Mouse (Mus musculus) right cerebral cortex, postnatal 25 days (tissue): ENCODE data around the gene Spag9.

Experiments used
- DNase-seq: peaks from one replicate; pipeline ENCODE4 v3.0.0; 2022

Spag9 gene

DNA sequence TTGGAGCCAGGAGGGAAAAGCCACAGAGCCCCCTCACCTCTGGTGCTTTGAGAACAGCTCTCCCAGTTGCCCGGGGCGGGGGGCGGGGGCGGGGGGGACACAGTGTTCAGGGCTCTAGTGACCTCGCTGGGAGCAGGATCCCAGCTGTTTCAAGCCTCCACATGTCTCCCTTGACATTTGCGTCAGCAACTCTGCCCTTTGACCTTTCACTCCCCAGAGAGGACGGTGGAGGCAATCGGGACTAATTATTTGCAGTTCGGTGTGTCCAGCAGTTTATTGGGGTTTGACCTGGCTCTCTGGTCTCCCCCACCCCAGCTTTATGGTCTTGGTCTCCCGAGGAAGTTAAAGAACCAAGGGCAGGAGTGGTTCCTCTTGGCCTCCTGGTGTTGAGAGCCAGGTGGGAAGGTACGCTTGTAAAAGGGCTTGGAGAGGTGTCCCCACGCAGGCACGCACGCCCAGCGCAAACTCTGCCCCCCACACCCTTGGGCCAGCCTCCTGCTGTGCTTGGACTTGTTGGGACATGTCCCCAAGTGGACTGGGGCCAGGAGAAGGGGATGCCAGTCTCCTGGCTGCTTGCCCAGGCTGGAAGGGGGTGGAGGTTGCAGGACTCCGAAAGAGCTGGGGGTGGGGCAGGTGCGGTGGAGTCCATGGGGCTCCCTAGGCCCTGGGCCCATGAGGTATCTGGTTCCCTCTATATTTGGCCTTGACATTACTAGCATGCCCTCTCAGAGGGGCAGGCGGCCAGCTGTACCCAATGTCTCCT, 138.4 kb downstream of the Spag9 start:
- no peak for DNase-seq

DNA sequence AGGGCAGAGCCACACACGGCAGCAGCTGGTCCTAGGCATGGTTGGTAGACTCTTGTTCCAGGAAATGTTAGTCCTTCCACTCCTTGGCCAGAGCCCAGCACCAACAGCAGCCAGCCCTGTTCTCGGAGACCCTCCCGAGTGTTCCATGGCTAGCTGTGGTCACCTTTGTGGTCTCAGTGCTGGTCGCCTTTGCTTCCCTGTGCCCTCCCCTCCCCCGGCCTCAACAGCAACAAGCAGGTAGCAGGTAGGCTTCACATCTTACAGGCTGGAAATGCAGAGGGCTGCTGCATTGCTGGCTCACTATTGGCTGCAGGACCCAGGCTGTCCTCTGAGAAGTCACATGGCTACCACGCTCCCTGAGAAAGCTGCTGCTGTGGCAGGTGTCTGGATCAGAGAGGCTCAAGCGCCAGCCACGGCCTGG, 139.7 kb downstream of the Spag9 start:
- DNase-seq, result no peak

- no peak for DNase-seq
Observed at GRCm38 (mm10) chr11:94136656-94137055, 140.8 kb downstream of the Spag9 start.

- DNase-seq, result no peak
Observed at GRCm38 (mm10) chr11:94137326-94138061, 141.6 kb downstream of the Spag9 start.

GRCm38 (mm10) chr11:94138411-94139231, 142.7 kb downstream of the Spag9 start:
- no peak for DNase-seq

- DNase-seq, result no peak
Observed at GRCm38 (mm10) chr11:94139232-94139620, 143.3 kb downstream of the Spag9 start.

DNA sequence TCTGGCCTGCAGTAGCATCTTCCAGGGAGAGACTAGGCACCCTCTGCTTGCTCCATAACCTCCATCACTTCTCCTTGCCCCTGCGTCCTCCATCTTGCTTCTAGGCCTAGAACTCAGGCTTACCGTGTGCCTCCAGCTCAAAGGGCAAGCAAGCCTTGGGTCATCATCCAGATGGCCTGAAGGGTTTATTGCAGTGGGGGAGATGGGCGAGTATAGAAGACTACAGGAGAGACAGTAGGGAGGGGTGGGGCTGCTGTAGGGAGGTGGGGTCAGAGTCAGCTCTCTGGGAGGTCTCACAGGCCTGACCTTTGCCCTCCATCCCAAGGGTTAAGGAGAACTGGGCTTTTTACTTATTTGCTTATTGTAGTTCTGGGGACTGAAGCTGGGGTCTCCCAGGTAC, 144.6 kb downstream of the Spag9 start:
- no peak for DNase-seq

GRCm38 (mm10) chr11:94141564-94141963, 145.7 kb downstream of the Spag9 start:
- no peak for DNase-seq

GRCm38 (mm10) chr11:94143336-94143735, 147.4 kb downstream of the Spag9 start:
- no peak for DNase-seq

DNA sequence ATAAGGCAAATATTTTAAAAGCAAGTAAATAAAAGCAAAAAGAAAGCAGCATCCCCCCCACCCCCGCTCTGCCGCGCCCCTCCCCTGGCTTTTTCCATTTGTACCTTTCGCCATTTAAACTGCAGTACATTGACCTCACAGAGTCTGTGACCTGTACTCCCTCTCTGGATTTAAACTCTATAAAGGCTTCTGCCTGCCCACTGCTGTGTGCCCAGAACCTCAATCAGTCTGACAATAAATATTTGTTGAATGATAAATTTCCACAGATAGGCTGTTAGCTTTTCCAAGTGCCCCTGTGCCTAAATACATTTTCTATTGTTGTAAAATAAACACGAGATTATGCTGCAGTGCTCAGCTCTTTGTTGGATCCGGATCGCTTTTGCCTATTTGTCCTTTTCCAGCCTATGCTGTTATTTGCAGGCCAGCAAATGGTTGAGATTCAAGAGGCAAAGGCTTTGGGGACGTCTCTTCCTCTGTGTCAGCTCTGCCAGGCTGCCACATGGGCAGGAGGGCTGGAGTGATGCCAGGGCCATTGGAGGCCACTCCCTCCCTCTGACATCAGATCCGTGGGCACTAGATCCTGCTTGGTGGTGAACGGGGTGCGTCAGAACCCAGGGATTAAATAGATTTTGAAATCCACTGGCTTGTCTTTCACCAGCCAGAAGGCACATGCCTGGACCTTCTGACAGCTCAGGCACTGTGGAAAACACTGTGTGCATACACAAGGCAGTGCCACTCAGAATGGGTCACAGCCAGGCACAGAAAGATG, 149.1 kb downstream of the Spag9 start:
- DNase-seq, result peak; percentile 71

DNA sequence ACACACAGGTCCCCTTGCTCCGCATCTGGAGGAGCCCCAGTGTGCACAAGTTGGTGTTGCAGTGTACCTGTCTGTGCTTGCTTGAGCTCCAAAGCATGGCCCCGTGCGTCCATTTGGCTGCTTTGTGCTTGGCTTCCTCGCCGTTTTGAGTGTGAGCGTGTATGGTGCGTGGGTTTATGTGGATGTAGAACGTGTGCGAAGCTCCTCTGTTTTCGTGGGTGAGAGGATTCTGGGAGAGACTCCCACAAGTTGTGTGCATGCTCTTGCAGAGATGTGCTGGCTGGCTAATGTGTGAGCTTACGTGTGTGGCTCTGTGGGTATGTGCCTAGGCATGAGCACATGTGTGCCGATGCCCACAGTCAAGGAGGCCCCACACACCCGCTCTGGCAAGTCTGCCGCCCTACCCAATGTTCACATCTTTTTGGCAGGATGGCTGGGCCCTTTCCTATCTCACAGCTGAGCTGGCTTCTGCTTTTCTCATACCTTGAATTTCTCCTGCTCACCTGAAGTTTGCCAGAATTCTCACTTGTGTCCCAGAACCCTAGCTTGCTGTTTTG, 150.2 kb downstream of the Spag9 start:
- DNase-seq, result peak; percentile 46

DNA sequence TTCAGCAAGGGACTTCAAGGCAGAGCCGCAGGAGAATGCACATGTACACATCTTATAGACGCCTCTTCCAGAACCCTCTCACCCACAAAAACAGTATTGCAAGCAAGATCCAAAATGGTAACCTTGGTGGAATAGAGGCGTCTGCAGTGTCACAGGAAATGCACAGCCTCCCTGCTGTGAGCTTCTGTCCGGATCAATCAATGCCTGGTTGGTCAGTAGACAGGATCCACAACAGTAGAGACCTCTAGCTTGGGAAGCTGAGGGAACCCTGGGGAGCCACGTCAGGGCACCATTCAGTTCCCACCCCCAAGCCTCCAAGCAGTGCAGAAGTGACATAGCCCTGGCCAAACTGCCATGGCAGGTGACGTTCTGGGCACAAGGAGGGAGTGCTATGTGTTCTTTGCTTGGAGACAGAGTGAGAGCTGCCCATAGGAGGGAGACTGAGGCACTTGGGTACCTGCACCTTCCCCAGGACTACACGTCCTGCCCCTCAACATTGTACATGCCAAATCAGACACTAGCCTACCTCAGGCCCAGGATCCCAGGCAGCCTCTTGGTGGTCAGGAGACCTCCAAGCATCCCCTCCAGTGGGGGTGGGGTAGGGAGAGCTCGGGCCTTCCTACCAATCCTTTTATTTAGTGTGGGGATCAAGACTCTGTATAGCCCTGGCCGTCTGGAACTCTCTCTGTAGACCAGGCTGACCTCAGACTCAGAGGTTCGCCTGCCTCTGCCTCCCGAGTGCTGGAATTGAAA, 151.0 kb downstream of the Spag9 start:
- no peak for DNase-seq

DNA sequence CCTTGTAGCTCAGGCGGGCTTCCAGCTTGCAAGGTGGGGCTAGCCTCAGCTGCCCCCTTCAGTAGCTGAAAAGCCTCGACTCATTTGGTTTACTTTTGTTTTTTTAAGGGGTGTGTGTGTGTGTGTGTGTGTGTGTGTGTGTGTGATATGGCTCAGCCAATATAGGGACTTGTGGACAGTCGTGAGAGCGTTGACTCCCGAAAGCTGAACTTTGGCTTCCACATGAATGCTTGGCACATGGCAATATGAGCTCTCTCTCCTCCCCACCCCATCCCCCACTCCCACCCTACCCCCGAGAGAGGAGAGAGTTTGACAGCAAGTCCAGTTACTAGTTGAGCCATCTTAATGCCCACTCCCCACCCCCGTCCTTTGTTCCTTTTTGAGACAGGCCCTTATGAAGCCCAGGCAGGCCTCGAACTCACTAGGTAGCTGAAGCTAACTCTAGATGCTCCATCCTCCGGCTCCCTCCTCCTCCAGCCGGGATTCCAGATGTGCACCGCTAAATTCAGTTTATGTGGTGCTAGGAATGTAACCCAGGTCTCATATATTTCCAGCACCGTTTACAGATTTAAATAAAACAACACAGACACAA, 152.3 kb downstream of the Spag9 start:
- no peak for DNase-seq

DNA sequence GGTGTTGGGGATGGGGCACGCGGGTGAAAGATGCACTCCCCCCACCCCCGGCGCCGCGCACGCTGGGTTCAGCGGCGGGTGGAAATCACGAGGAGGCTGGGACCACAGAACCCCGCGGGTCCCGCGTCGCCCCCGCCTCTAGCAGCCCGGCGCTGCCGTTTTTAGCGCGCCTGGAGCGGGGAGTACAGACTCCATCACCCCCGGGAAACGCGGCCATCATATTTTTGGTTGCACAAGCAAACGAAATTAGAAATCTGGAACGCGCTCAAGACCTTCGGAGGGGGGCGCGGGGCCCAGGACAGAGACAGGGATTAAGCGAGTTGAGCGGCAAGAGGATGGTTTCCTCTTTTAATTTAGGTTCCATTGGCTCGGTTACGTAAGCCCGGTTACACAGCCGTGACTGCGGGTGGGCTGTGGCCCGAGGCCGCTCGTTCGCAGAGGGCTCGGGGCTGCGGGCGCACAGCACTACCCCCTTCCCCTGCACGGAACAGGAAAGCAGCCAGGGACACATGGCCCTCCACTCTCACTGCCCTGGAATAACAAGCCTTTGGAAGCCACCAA, 153.1 kb downstream of the Spag9 start:
- peak; percentile 84 for DNase-seq

DNA sequence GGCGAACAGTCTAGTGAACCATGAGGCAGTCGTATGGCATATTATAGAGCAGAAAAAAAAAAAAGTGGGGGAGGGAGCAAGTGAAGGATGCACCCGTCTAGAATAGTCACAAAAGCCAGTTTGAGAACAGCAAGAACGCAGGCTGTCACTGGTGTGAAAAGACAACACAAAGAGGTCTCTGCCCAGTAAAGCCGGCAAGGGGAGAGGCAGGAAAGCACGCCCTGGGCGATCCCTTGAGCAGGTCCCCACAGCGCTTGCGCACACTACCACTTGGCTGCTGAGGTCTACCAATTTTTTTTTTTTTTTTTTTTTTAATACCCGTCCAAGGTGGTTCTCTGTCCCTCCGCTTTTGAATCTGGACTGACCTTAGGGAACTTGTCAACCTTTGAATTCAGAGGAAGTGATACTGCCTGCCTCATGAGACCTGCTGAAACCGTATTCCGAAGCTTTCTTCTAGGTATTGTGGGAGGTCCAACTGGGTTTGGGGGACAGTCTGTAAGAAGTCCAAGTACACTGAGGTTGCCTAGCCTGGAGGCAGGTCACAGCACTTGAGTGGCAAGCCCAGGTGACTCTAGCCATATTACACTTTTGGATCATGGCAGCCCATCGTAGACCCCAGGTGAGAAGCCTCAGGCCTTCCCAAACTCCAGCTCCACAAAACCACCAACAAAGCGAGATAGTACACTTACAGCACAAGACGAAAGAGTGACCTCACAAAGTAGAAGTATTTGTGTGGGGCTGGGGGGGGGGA, 153.8 kb downstream of the Spag9 start:
- no peak for DNase-seq

DNA sequence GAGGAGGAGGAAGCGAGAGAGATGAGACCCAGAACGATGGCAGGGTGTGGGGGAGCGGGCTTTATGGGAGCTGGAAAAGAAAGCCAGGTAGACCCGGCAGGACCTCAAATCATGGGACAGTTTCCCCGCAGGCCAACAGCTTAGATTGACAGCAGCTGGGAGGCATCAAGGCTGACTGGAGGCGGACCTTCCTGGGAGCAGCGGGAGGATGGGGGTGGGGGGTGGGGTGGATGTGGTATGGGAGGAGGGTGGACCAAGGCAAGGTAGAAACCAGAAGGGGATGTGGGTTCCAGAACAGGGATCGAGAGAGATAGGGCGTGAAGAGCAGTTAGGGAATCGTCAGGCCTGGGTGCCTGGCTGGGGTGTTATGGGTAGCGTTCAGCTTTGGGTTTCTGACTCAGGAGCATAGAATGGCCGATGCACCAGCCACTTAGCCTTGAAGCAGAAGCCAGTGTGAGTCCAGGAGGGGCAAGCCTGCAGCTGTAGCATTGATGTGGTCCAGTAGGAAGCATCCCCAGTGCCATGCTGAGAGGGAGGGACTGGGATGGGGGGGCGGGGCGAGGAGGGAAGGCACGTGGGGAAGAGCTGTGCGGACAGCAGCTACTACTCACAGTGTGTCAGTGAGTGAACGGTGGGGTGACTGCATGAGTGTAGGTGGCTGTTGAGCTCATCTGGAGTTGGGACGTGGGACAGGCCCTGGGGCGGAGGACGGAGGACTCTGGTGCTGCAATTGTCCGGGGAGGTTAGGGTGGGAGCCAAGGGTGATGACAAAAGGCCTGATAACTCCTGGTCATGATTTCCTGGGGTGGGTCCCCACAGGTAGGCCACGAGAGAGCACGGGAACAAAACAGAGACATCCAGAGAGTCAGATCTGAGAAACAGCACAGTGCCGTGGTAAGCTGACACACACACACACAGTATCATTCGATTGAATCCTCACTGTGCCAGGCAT, 154.9 kb downstream of the Spag9 start:
- DNase-seq, result no peak

DNA sequence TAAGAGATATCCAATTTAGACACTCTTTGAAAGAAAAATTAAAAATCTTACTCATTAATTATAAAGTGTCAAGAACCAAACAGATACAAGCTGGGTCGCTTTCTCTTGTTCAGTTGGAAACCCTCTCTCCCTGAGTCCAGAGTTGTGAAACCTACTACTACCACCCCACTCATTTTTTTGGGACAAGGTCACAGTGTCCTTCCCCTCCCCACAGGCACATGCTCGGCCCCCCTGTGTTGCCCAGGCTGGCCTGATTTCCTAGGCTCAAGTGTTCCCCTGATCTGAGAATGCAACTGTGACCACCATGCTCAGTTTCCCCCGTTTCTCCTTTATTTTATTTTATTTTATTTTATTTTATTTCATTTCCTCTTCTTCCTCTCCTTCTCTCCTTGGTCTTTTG, 158.3 kb downstream of the Spag9 start:
- DNase-seq, result no peak

DNA sequence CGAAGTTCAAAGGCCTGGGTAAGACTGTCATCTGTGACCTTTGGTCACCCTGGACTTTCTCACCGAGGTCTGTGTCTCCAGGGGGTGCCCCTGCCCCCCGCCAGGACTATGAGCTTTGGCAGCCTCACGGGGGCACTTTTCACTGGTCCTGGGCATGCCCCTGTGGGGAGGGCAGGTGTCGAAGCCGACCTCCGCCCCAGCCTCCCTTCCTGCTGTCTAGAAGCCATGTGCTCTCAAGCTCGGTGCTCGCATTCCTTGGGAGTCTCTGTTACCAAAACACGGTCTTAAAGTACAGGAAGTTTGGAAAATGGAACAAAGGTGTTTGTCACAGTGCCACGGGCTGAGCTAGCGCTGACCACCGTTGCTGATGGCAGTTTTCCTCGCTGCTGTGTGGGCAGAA, 162.6 kb downstream of the Spag9 start:
- DNase-seq, result no peak
